Mouse (Mus musculus) CD4-positive, CD25-positive, alpha-beta regulatory T cell, adult 4 months (primary cell): Measurements from ENCODE around the gene F7. TPM values are rescaled to one million over a fixed set of nuclear protein-coding genes. Genes with fewer than 3 reads are reported as not detected.

ENCODE experiments used
- ATAC-seq: one replicate; pipeline ENCODE4 v1.8.0; 2017
- polyA plus RNA-seq, 2 experiments: library from polyadenylated mRNA; unstranded; fragments of 100-300 nt; shearing (Covaris generic); gene quantifications; one replicate each; pipeline ENCODE4 v1.2.1; 2017

F7 gene
- not detected for polyA plus RNA-seq

GRCm38 (mm10) chr8:13025487-13026224 is at the start of gene F7:
F7 (plus strand) TSS chr8:13026034.
- no peak for ATAC-seq

- ATAC-seq = no peak
Measured at GRCm38 (mm10) chr8:12976290-12976689, 49.5 kb upstream of the F7 start.

DNA sequence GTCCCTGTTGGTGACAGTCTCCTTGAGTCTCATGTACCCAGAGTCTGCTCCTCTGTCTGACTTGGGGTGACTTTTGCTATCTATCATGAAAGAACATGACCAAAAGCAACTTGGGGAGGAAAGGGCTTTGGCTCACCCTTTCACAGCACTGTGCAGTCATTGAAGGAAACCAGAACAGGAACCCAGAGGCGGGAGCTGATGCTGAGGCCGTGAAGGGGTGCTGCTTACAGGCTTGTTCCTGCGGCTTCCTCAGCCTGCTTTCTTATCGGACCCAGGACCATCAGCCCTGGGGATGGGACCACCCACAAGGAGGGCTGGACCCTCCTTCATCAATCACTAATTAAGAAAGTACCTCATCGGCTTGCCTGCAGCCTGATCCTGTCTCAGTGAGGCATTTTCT is 49.1 kb upstream of the F7 start:
- ATAC-seq = no peak

GRCm38 (mm10) chr8:12977325-12977724 is 48.5 kb upstream of the F7 start:
- no peak for ATAC-seq

DNA sequence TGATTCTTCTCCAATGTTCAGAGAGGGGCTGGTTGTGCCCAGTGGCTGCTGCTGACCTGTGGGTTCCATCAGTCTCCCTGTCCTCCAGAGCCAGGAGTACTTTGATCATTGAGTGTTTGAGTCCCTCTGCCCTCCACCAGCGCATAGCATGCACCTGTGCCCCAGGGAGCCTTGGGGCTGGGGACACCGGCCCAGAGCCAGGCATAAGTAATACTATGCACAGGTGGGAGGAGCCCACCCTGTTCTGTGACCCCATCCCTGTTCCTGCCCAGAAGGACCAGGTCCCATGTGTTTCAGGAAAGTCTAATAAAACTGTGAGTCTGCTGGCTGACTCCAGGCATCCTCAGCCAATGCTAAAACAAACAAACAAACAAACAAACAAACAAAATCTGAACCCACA is 47.5 kb upstream of the F7 start:
- no peak for ATAC-seq

DNA sequence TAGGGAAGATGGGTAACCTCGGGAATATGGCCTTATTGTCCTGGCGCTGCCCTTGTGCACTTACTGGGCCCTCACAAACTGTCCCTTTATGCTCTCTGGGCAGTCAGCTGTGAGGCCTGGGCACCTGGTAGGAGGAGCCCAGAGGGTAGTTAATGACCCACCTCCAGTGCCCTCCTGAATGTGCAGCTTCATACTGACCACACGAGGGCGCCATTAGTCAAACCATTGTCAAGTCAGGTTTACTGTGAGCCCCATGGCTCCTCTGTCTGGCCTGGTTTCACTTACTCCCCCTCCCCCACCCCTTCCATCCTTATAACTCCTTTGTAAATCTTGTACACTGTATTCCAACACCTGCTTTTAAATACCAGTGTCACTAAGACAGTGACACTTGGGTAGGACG is 47.1 kb upstream of the F7 start:
- ATAC-seq = peak; percentile 74

DNA sequence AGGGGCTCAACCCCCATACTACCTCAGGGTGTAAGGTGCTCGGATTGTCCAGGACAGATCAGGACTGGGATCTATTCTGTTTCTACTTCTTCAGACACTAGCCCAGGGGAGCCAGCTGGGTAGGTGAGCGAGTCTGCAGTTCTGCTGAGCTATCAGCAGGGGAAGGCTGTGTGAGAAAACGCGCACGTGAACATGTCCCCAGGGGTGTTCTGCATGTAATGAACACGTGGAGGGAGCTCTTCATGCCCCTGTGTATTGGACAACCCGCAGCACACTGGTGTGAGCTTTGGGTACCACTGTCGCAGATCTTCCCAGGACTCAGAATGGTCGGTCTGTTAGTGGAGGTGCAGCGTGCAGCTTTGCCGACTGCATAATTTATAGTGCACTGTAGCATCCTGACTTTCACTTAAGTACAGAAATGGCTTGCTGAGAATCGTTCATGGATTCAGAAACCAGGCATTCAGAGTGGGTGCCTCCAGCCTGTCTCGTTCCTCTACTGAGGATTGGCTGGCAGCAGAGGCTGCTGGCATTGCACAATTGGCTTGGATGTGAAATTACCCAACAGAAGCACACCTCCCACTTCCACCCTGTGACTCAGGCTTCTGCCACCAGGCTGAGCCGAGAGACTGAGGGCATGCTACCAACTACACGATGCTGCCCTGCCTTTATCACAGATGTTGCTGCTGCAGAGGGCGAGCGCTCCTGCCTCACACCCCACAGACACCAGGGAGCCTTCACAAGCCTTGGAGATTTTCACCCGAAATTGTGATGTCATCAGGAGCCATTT is 42.0 kb upstream of the F7 start:
- ATAC-seq = no peak

- no peak for ATAC-seq
Measured at GRCm38 (mm10) chr8:12984601-12985243, 41.1 kb upstream of the F7 start.

GRCm38 (mm10) chr8:12985259-12985658 is 40.6 kb upstream of the F7 start:
- ATAC-seq = no peak

GRCm38 (mm10) chr8:12987571-12987970 is 38.3 kb upstream of the F7 start:
- no peak for ATAC-seq

DNA sequence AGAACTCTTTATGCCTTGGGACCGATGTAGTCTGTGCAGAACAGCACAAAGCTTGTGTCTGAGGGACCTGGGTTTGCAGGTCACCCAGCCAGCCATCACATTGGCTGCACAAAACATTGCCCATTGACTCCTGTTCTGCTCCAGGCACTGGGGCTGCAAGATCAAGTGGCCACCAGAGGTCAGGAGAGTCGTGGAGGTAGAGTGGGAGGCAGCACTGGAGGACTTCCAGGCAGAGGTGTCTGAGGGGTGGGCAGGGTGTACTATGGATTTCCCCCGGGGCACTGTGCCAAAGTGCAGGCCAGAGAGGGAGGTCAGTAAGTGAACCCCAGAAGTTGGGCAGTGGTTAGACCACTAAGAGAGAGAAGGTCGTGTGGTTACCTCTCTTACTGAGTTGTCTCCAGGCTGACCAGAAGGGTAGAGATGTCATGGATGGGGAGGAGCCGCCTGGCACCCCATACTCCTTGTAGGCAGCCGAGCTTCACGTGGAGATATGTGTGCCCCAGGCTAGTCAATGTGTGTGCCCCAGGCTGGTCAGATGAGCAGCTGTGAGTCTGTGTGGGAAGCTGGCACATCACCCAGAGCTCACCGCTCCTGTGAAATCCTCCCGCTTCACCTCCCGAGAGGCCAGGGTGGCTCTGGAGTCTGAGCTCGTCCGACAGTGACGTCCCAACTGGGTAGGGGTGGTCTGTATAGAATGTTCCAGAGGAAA is 37.0 kb upstream of the F7 start:
- ATAC-seq = no peak

GRCm38 (mm10) chr8:12991411-12991810 is 34.4 kb upstream of the F7 start:
- no peak for ATAC-seq

- no peak for ATAC-seq
Measured at GRCm38 (mm10) chr8:12994468-12994867, 31.4 kb upstream of the F7 start.

- ATAC-seq = no peak
Measured at GRCm38 (mm10) chr8:12995481-12995880, 30.4 kb upstream of the F7 start.

GRCm38 (mm10) chr8:12996831-12997275 is 29.0 kb upstream of the F7 start:
- no peak for ATAC-seq

- ATAC-seq = no peak
Measured at GRCm38 (mm10) chr8:12998331-12998730, 27.5 kb upstream of the F7 start.

- no peak for ATAC-seq
Measured at GRCm38 (mm10) chr8:12999793-13000192, 26.0 kb upstream of the F7 start.

- ATAC-seq = no peak
Measured at GRCm38 (mm10) chr8:13007458-13007857, 18.4 kb upstream of the F7 start.

DNA sequence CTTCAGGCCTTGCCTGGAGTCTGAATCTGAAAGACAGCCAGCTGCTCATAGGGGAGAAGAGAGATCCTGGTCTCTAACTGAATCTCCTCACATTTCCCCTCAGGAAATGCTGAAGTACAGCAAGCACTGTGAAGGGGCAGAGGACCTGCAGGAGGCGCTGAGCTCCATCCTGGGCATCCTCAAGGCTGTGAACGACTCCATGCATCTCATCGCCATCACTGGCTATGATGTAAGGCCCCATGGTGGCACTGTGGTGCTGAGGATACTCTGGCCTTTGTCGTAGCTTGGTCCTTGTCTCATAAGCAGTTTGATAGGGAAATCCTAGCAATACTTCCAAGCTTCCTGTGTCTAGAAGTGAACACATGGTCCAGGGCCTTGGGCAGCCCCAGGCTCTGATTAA is 15.5 kb upstream of the F7 start:
- no peak for ATAC-seq

GRCm38 (mm10) chr8:13019560-13019959 is 6.3 kb upstream of the F7 start:
- ATAC-seq = no peak

DNA sequence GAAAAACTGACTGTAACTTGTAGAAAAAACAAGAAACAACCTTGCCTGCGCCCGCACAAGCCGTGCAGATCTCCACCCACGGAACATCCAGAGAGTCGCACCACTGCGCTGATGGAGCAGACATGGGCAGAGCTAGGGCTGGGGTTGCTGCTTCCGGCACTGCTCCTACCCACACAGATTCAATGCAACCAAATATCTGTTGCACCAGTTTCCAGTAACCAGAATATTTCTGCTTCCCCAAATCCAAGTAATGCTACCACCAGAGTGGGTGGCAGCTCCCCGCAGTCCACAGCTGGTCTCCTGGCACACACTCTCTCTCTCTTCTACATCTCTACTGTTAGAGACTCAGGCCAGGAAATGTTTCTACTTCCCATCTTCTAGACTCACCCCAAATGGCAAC is 4.0 kb upstream of the F7 start:
- ATAC-seq = no peak

DNA sequence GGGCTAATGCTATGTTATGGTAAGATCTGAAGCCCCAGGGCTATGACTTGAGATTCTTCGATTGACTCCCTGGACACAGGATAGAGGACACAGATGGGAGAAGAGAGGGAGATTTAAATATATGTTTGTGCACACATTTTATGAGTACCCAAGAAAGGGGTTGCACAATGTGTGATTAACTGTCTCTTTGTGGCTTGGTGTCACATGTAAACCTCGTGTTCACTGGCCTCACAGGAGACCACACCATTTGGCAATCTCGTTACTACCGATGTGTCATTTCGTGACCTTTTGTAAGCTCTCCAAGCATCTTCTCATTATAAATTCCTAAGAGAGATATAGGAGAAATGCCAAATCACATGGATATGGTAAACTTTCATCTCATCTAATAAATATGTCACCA is 1.8 kb downstream of the F7 start:
- no peak for ATAC-seq

DNA sequence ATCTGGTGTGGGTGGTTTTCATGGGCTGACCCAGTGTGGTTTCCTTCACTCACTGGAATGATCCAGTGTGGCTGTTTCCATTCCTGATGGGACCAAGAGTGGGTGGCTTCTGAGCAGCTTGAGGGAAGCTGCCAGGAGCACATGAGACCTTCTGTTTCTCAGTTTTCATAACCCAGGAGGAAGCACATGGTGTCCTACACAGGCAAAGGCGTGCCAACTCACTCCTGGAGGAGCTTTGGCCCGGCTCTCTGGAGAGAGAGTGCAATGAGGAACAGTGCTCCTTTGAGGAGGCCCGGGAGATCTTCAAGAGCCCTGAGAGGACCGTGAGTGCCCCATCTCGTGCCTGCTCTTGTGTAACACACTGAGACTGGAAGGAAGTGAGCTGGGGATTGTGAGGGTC is 2.6 kb downstream of the F7 start:
- ATAC-seq = no peak
